Mouse (Mus musculus): ENCODE results near the gene Rhbdl1. TPM values are rescaled to one million over a fixed set of nuclear protein-coding genes. Genes with fewer than 3 reads are reported as not detected.
"Not testable (repeated sequence)": the region's sequence is repeated elsewhere in the genome, so short reads cannot be mapped to it uniquely, and the experiment has no call there.

The Rhbdl1 gene
- polyA plus RNA-seq, 1 experiment from 2014 or later: 1.4 TPM

- peak overlapping the region; percentile 97 for H3K4me2 ChIP-seq (replicated peaks)
- peak overlapping the region; percentile 70 for H3K9ac ChIP-seq
- WGBS: 11% methylated on average over 25 of the region's 25 CpGs
- no peak overlapping the region for H3K27ac ChIP-seq
- ATAC-seq (ENCODE audit: low FRiP score, low read depth): peak; percentile 29; the same call in 1 of the 2 replicates
- peak overlapping the region; percentile 66 for H3K4me3 ChIP-seq
- H3K4me1 ChIP-seq: peaks cover 12% of the 10 kb centered on the region
- H3K9me3 ChIP-seq: no peaks in the 10 kb centered on the region
- no peaks in the 10 kb centered on the region for H3K36me3 ChIP-seq
- peaks cover 76% of the 10 kb centered on the region for H3K27me3 ChIP-seq
Measured at GRCm38 (mm10) chr17:25809606-25810340, 27.3 kb downstream of the Rhbdl1 start.

GRCm38 (mm10) chr17:25808789-25809605 lies 28.1 kb downstream of the Rhbdl1 start, which contains the start of gene Fbxl16:
Gene Fbxl16, plus strand, starts transcription at chr17:25809085.
- Histone ChIP-seq H3K9ac (peak within 1 kb of the TSS; percentile 70), H3K9me3 (no peaks in the 10 kb centered on the region), H3K4me3 (peak within 1 kb of the TSS; percentile 66), H3K4me2 (replicated peaks) (peak within 1 kb of the TSS; percentile 97), H3K36me3 (no peaks in the 10 kb centered on the region), H3K27me3 (peaks cover 68% of the 10 kb centered on the region), H3K4me1 (peaks cover 12% of the 10 kb centered on the region), H3K27ac (no peak within 1 kb of the TSS)
- ATAC-seq (ENCODE audit: low FRiP score, low read depth): peak; percentile 84
- WGBS: under 1% methylated on average over 75 of the region's 100 CpGs

GRCm38 (mm10) chr17:25808028-25808427 lies 29.1 kb downstream of the Rhbdl1 start:
- Histone ChIP-seq H3K27ac (no peak overlapping the region), H3K9ac (no peak overlapping the region), H3K4me2 (replicated peaks) (peak overlapping the region; percentile 97), H3K27me3 (peaks cover 72% of the 10 kb centered on the region), H3K4me1 (peaks cover 9% of the 10 kb centered on the region), H3K36me3 (no peaks in the 10 kb centered on the region), H3K9me3 (no peaks in the 10 kb centered on the region), H3K4me3 (peak overlapping the region; percentile 66)
- ATAC-seq (ENCODE audit: low FRiP score, low read depth): no peak
- WGBS: 35% methylated on average over 5 of the region's 5 CpGs

GRCm38 (mm10) chr17:25807452-25807851 lies 29.6 kb downstream of the Rhbdl1 start:
- not testable (repeated sequence) for H3K36me3 ChIP-seq; H3K4me3 ChIP-seq; H3K9me3 ChIP-seq; H3K9ac ChIP-seq; H3K4me2 ChIP-seq (replicated peaks); H3K27ac ChIP-seq; ATAC-seq (ENCODE audit: low FRiP score, low read depth)
- H3K27me3 ChIP-seq: peaks cover 72% of the 10 kb centered on the region
- WGBS: 38% methylated on average over 2 of the region's 2 CpGs
- H3K4me1 ChIP-seq: peaks cover 12% of the 10 kb centered on the region

- Histone ChIP-seq H3K4me2 (replicated peaks) (no peak overlapping the region), H3K4me1 (peaks cover 12% of the 10 kb centered on the region), H3K27me3 (peaks cover 69% of the 10 kb centered on the region), H3K9me3 (no peaks in the 10 kb centered on the region), H3K36me3 (no peaks in the 10 kb centered on the region), H3K27ac (no peak overlapping the region), H3K4me3 (no peak overlapping the region), H3K9ac (no peak overlapping the region)
- ATAC-seq (ENCODE audit: low FRiP score, low read depth): no peak
- WGBS: 76% methylated on average over 4 of the region's 4 CpGs
Measured at GRCm38 (mm10) chr17:25806507-25806906, 30.6 kb downstream of the Rhbdl1 start.

- WGBS: 11% methylated on average over 10 of the region's 10 CpGs
- ATAC-seq (ENCODE audit: low FRiP score, low read depth): no peak
- Histone ChIP-seq H3K9me3 (no peaks in the 10 kb centered on the region), H3K27me3 (peaks cover 38% of the 10 kb centered on the region), H3K27ac (no peak overlapping the region), H3K4me1 (peaks cover 2% of the 10 kb centered on the region; the same call in 1 of the 2 replicates), H3K4me3 (no peak overlapping the region), H3K9ac (peak overlapping the region; percentile 50; the same call in 1 of the 2 replicates), H3K4me2 (replicated peaks) (no peak overlapping the region), H3K36me3 (no peaks in the 10 kb centered on the region)
Measured at GRCm38 (mm10) chr17:25802825-25803517, 34.1 kb downstream of the Rhbdl1 start.

- Histone ChIP-seq H3K27me3 (peaks cover 24% of the 10 kb centered on the region), H3K9ac (no peak overlapping the region), H3K36me3 (no peaks in the 10 kb centered on the region), H3K9me3 (no peaks in the 10 kb centered on the region), H3K27ac (no peak overlapping the region), H3K4me3 (no peak overlapping the region), H3K4me2 (replicated peaks) (no peak overlapping the region), H3K4me1 (peaks cover 14% of the 10 kb centered on the region)
- ATAC-seq (ENCODE audit: low FRiP score, low read depth): no peak
- 10% methylated on average over 6 of the region's 6 CpGs for WGBS
Measured at GRCm38 (mm10) chr17:25801029-25801428, 36.1 kb downstream of the Rhbdl1 start.

- peak within 1 kb of the TSS; percentile 91 for H3K4me2 ChIP-seq (replicated peaks)
- WGBS: under 1% methylated on average over 35 of the region's 35 CpGs
- H3K9ac ChIP-seq: peak within 1 kb of the TSS; percentile 81
- H3K9me3 ChIP-seq: no peaks in the 10 kb centered on the region
- H3K4me1 ChIP-seq: peaks cover 39% of the 10 kb centered on the region
- H3K27ac ChIP-seq: peak within 1 kb of the TSS; percentile 17; the same call in 1 of the 2 replicates
- peaks cover 5% of the 10 kb centered on the region; the same call in 1 of the 2 replicates for H3K27me3 ChIP-seq
- no peaks in the 10 kb centered on the region for H3K36me3 ChIP-seq
- H3K4me3 ChIP-seq: peak within 1 kb of the TSS; percentile 77
- ATAC-seq (ENCODE audit: low FRiP score, low read depth): peak; percentile 85
Measured at GRCm38 (mm10) chr17:25796951-25797369, 40.1 kb downstream of the Rhbdl1 start, which contains the start of gene Metrn. Gene Metrn, minus strand, starts transcription at chr17:25797136.

GRCm38 (mm10) chr17:25796211-25796771 lies 40.8 kb downstream of the Rhbdl1 start:
- H3K9me3 ChIP-seq: no peaks in the 10 kb centered on the region
- H3K4me1 ChIP-seq: peaks cover 45% of the 10 kb centered on the region
- H3K9ac ChIP-seq: peak overlapping the region; percentile 81
- peaks cover 1% of the 10 kb centered on the region; the same call in 1 of the 2 replicates for H3K27me3 ChIP-seq
- peak overlapping the region; percentile 77 for H3K4me3 ChIP-seq
- ATAC-seq (ENCODE audit: low FRiP score, low read depth): 0 out of 2 replicates have a peak, but pooled peaks have one; percentile 3
- no peaks in the 10 kb centered on the region for H3K36me3 ChIP-seq
- peak overlapping the region; percentile 91 for H3K4me2 ChIP-seq (replicated peaks)
- WGBS: under 1% methylated on average over 37 of the region's 37 CpGs
- H3K27ac ChIP-seq: peak overlapping the region; percentile 17; the same call in 1 of the 2 replicates

GRCm38 (mm10) chr17:25795609-25796092 lies 41.4 kb downstream of the Rhbdl1 start, which contains the start of gene AC134908.4:
Gene AC134908.4, minus strand, starts transcription at chr17:25795659.
- WGBS: 8% methylated on average over 6 of the region's 6 CpGs
- ATAC-seq (ENCODE audit: low FRiP score, low read depth): no peak

GRCm38 (mm10) chr17:25794998-25795397 lies 42.1 kb downstream of the Rhbdl1 start:
- Histone ChIP-seq H3K27ac (no peak overlapping the region), H3K9me3 (no peaks in the 10 kb centered on the region), H3K27me3 (no peaks in the 10 kb centered on the region), H3K9ac (peak overlapping the region; percentile 81; the same call in 1 of the 2 replicates), H3K36me3 (no peaks in the 10 kb centered on the region; the same call in 1 of the 2 replicates), H3K4me1 (peaks cover 54% of the 10 kb centered on the region), H3K4me2 (replicated peaks) (peak overlapping the region; percentile 91), H3K4me3 (0 out of 2 replicates have a peak overlapping the region, but pooled peaks have one; percentile 77)
- WGBS: 82% methylated on average over 17 of the region's 17 CpGs
- ATAC-seq (ENCODE audit: low FRiP score, low read depth): no peak

More at GRCm38 (mm10) chr17:25795609-25796092, 41.4 kb downstream of the Rhbdl1 start, which contains the start of gene AC134908.4:
- no peaks in the 10 kb centered on the region for H3K27me3 ChIP-seq
- H3K27ac ChIP-seq: 0 out of 2 replicates have a peak within 1 kb of the TSS, but pooled peaks have one; percentile 17
- no peaks in the 10 kb centered on the region for H3K9me3 ChIP-seq
- H3K4me2 ChIP-seq (replicated peaks): peak within 1 kb of the TSS; percentile 91
- peak within 1 kb of the TSS; percentile 81 for H3K9ac ChIP-seq
- no peaks in the 10 kb centered on the region for H3K36me3 ChIP-seq
- peaks cover 51% of the 10 kb centered on the region for H3K4me1 ChIP-seq
- peak within 1 kb of the TSS; percentile 77 for H3K4me3 ChIP-seq
